Mouse (Mus musculus): ENCODE results near the gene Izumo4. TPM values are rescaled to one million over a fixed set of nuclear protein-coding genes. Genes with fewer than 3 reads are reported as not detected.

Gene Izumo4
- polyA plus RNA-seq, 1 experiment from 2014 or later, result 49.5 TPM

GRCm38 (mm10) chr10:80700038-80700504, 1.9 kb upstream of the Izumo4 start:
- ATAC-seq, result no peak
- no peak overlapping the region for H3K4me3 ChIP-seq (ENCODE audit: low read depth, low read length)
- no peaks in the 10 kb centered on the region for H3K27me3 ChIP-seq (ENCODE audit: control insufficient read depth, insufficient read depth, low read depth, low read length)
- H3K27ac ChIP-seq (ENCODE audit: low read length), result no peak overlapping the region
- no peaks in the 10 kb centered on the region for H3K9me3 ChIP-seq (replicated peaks; ENCODE audit: control insufficient read depth, low read length, poor library complexity, severe bottlenecking)
- 91% methylated on average over 7 of the region's 7 CpGs for WGBS
- no peak overlapping the region; the same call in 1 of the 2 replicates for H3K4me2 ChIP-seq (ENCODE audit: low read length)
- H3K4me1 ChIP-seq (ENCODE audit: control insufficient read depth, insufficient read depth, low read length), result peaks cover 29% of the 10 kb centered on the region
- H3K36me3 ChIP-seq (ENCODE audit: control insufficient read depth, insufficient read depth, low read length), result no peaks in the 10 kb centered on the region
- peak overlapping the region; percentile 16; the same call in 1 of the 2 replicates for H3K9ac ChIP-seq (ENCODE audit: low read depth, low read length)

GRCm38 (mm10) chr10:80700732-80701131, 1.3 kb upstream of the Izumo4 start:
- no peaks in the 10 kb centered on the region for H3K27me3 ChIP-seq (ENCODE audit: control insufficient read depth, insufficient read depth, low read depth, low read length)
- peak overlapping the region; percentile 5; the same call in 1 of the 2 replicates for H3K9ac ChIP-seq (ENCODE audit: low read depth, low read length)
- H3K27ac ChIP-seq (ENCODE audit: low read length), result no peak overlapping the region

GRCm38 (mm10) chr10:80702536-80703390, 779 bp downstream of the Izumo4 start:
- Histone ChIP-seq H3K36me3 (ENCODE audit: control insufficient read depth, insufficient read depth, low read length) (peaks cover 9% of the 10 kb centered on the region), H3K27me3 (ENCODE audit: control insufficient read depth, insufficient read depth, low read depth, low read length) (no peaks in the 10 kb centered on the region), H3K9me3 (replicated peaks; ENCODE audit: control insufficient read depth, low read length, poor library complexity, severe bottlenecking) (no peaks in the 10 kb centered on the region), H3K4me2 (ENCODE audit: low read length) (peak overlapping the region; percentile 71), H3K9ac (ENCODE audit: low read depth, low read length) (peak overlapping the region; percentile 73), H3K4me3 (ENCODE audit: low read depth, low read length) (peak overlapping the region; percentile 85), H3K4me1 (ENCODE audit: control insufficient read depth, insufficient read depth, low read length) (peaks cover 29% of the 10 kb centered on the region), H3K27ac (ENCODE audit: low read length) (peak overlapping the region; percentile 88)
- 2% methylated on average over 47 of the region's 47 CpGs for WGBS
- peak; percentile 87 for ATAC-seq

More at GRCm38 (mm10) chr10:80700732-80701131, 1.3 kb upstream of the Izumo4 start:
- H3K36me3 ChIP-seq (ENCODE audit: control insufficient read depth, insufficient read depth, low read length), result peaks cover 2% of the 10 kb centered on the region; the same call in 1 of the 2 replicates
- WGBS, result 45% methylated on average over 4 of the region's 4 CpGs
- ATAC-seq, result no peak
- peaks cover 29% of the 10 kb centered on the region for H3K4me1 ChIP-seq (ENCODE audit: control insufficient read depth, insufficient read depth, low read length)
- H3K4me3 ChIP-seq (ENCODE audit: low read depth, low read length), result peak overlapping the region; percentile 85
- H3K4me2 ChIP-seq (ENCODE audit: low read length), result peak overlapping the region; percentile 66
- no peaks in the 10 kb centered on the region for H3K9me3 ChIP-seq (replicated peaks; ENCODE audit: control insufficient read depth, low read length, poor library complexity, severe bottlenecking)

GRCm38 (mm10) chr10:80703643-80704042, 1.7 kb downstream of the Izumo4 start:
- H3K4me1 ChIP-seq (ENCODE audit: control insufficient read depth, insufficient read depth, low read length), result peaks cover 29% of the 10 kb centered on the region
- H3K36me3 ChIP-seq (ENCODE audit: control insufficient read depth, insufficient read depth, low read length), result peaks cover 18% of the 10 kb centered on the region
- 87% methylated on average over 5 of the region's 5 CpGs for WGBS
- peak overlapping the region; percentile 85 for H3K4me3 ChIP-seq (ENCODE audit: low read depth, low read length)
- peak overlapping the region; percentile 88; the same call in 1 of the 2 replicates for H3K27ac ChIP-seq (ENCODE audit: low read length)
- peak overlapping the region; percentile 73 for H3K9ac ChIP-seq (ENCODE audit: low read depth, low read length)
- H3K27me3 ChIP-seq (ENCODE audit: control insufficient read depth, insufficient read depth, low read depth, low read length), result no peaks in the 10 kb centered on the region
- no peaks in the 10 kb centered on the region for H3K9me3 ChIP-seq (replicated peaks; ENCODE audit: control insufficient read depth, low read length, poor library complexity, severe bottlenecking)
- H3K4me2 ChIP-seq (ENCODE audit: low read length), result peak overlapping the region; percentile 71
- no peak for ATAC-seq

- no peak overlapping the region for H3K4me2 ChIP-seq (ENCODE audit: low read length)
- WGBS, result 89% methylated on average over 5 of the region's 5 CpGs
- H3K27me3 ChIP-seq (ENCODE audit: control insufficient read depth, insufficient read depth, low read depth, low read length), result no peaks in the 10 kb centered on the region
- H3K4me1 ChIP-seq (ENCODE audit: control insufficient read depth, insufficient read depth, low read length), result peaks cover 29% of the 10 kb centered on the region
- H3K36me3 ChIP-seq (ENCODE audit: control insufficient read depth, insufficient read depth, low read length), result peaks cover 26% of the 10 kb centered on the region
- no peak overlapping the region for H3K9ac ChIP-seq (ENCODE audit: low read depth, low read length)
- H3K27ac ChIP-seq (ENCODE audit: low read length), result no peak overlapping the region
- H3K4me3 ChIP-seq (ENCODE audit: low read depth, low read length), result no peak overlapping the region
- ATAC-seq, result no peak
- no peaks in the 10 kb centered on the region for H3K9me3 ChIP-seq (replicated peaks; ENCODE audit: control insufficient read depth, low read length, poor library complexity, severe bottlenecking)
These were observed 2.4 kb downstream of the Izumo4 start for GRCm38 (mm10) chr10:80704418-80704817.

GRCm38 (mm10) chr10:80705033-80705432, 3.0 kb downstream of the Izumo4 start:
- Histone ChIP-seq H3K4me1 (ENCODE audit: control insufficient read depth, insufficient read depth, low read length) (peaks cover 25% of the 10 kb centered on the region), H3K27me3 (ENCODE audit: control insufficient read depth, insufficient read depth, low read depth, low read length) (no peaks in the 10 kb centered on the region), H3K4me2 (ENCODE audit: low read length) (no peak overlapping the region), H3K27ac (ENCODE audit: low read length) (no peak overlapping the region), H3K36me3 (ENCODE audit: control insufficient read depth, insufficient read depth, low read length) (peaks cover 32% of the 10 kb centered on the region), H3K9ac (ENCODE audit: low read depth, low read length) (no peak overlapping the region), H3K4me3 (ENCODE audit: low read depth, low read length) (no peak overlapping the region), H3K9me3 (replicated peaks; ENCODE audit: control insufficient read depth, low read length, poor library complexity, severe bottlenecking) (no peaks in the 10 kb centered on the region)
- 73% methylated on average over 3 of the region's 3 CpGs for WGBS
- ATAC-seq, result no peak

GRCm38 (mm10) chr10:80705479-80705878, 3.5 kb downstream of the Izumo4 start:
- Histone ChIP-seq H3K4me1 (ENCODE audit: control insufficient read depth, insufficient read depth, low read length) (peaks cover 21% of the 10 kb centered on the region), H3K27ac (ENCODE audit: low read length) (no peak overlapping the region), H3K9ac (ENCODE audit: low read depth, low read length) (no peak overlapping the region), H3K4me2 (ENCODE audit: low read length) (no peak overlapping the region), H3K9me3 (replicated peaks; ENCODE audit: control insufficient read depth, low read length, poor library complexity, severe bottlenecking) (no peaks in the 10 kb centered on the region), H3K36me3 (ENCODE audit: control insufficient read depth, insufficient read depth, low read length) (peaks cover 36% of the 10 kb centered on the region), H3K4me3 (ENCODE audit: low read depth, low read length) (no peak overlapping the region), H3K27me3 (ENCODE audit: control insufficient read depth, insufficient read depth, low read depth, low read length) (no peaks in the 10 kb centered on the region)
- no peak for ATAC-seq
- 85% methylated on average over 3 of the region's 3 CpGs for WGBS

- Histone ChIP-seq H3K4me2 (ENCODE audit: low read length) (no peak overlapping the region), H3K9me3 (replicated peaks; ENCODE audit: control insufficient read depth, low read length, poor library complexity, severe bottlenecking) (no peaks in the 10 kb centered on the region), H3K27ac (ENCODE audit: low read length) (no peak overlapping the region), H3K36me3 (ENCODE audit: control insufficient read depth, insufficient read depth, low read length) (peaks cover 77% of the 10 kb centered on the region), H3K9ac (ENCODE audit: low read depth, low read length) (no peak overlapping the region), H3K4me1 (ENCODE audit: control insufficient read depth, insufficient read depth, low read length) (no peaks in the 10 kb centered on the region), H3K4me3 (ENCODE audit: low read depth, low read length) (no peak overlapping the region), H3K27me3 (ENCODE audit: control insufficient read depth, insufficient read depth, low read depth, low read length) (no peaks in the 10 kb centered on the region)
- ATAC-seq, result no peak
- 84% methylated on average over 3 of the region's 3 CpGs for WGBS
These were observed 8.8 kb downstream of the Izumo4 start for GRCm38 (mm10) chr10:80710834-80711233.

- H3K27me3 ChIP-seq (ENCODE audit: control insufficient read depth, insufficient read depth, low read depth, low read length), result no peaks in the 10 kb centered on the region
- H3K4me2 ChIP-seq (ENCODE audit: low read length), result no peak overlapping the region
- peaks cover 79% of the 10 kb centered on the region for H3K36me3 ChIP-seq (ENCODE audit: control insufficient read depth, insufficient read depth, low read length)
- H3K9ac ChIP-seq (ENCODE audit: low read depth, low read length), result no peak overlapping the region
- no peak overlapping the region for H3K4me3 ChIP-seq (ENCODE audit: low read depth, low read length)
- no peaks in the 10 kb centered on the region for H3K4me1 ChIP-seq (ENCODE audit: control insufficient read depth, insufficient read depth, low read length)
- no peak for ATAC-seq
- no peak overlapping the region for H3K27ac ChIP-seq (ENCODE audit: low read length)
- no peaks in the 10 kb centered on the region for H3K9me3 ChIP-seq (replicated peaks; ENCODE audit: control insufficient read depth, low read length, poor library complexity, severe bottlenecking)
- WGBS, result 85% methylated on average over 1 of the region's 1 CpGs
These were observed 15.3 kb downstream of the Izumo4 start for GRCm38 (mm10) chr10:80717281-80717680.
